Comparison of ENCODE assay signal across 9 mouse cellular contexts in the genomic region with DNA sequence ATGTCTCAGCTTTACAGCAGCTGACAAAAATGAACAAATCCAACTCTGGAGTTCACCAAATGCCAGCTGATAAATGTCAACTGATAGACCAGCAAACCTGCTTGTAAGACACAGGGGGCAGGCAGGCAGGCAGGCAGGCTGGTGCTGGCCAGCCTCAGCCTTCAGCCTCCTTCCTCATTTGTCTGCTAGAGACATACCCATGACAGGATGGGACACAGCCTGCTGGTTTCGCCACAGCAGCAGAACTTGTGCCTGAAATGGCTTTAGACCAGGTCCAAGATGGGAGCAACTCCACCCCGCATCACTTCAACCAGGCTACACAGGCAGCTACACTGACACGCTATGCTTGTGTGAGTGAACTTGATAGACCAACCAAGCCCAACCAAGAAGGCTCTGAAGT. TPM values are rescaled to one million over a fixed set of nuclear protein-coding genes. Genes with fewer than 3 reads are reported as not detected.
DNase-seq lines count a peak whose midpoint lies in the region; ATAC-seq and TF ChIP-seq lines count a peak whose summit lies in the region.
"Had no signal": no experiment of that assay in that cellular context is flagged by ENCODE, and none has a peak within 500 bp of the region (broad histone marks: within the 10 kb centered on the region; RNA-seq: fewer than 3 reads in every experiment).

No protein-coding gene starts in this region.

- H3K27ac ChIP-seq in forebrain, embryonic 11.5 days (ENCODE audit: low read depth, low read length), result peak overlapping the region; percentile 74
- peak overlapping the region; percentile 72 for H3K27ac ChIP-seq in hindbrain, postnatal 0 days
- H3K27ac ChIP-seq in neural tube, embryonic 12.5 days, result peak overlapping the region; percentile 27; the same call in 1 of the 2 replicates

- ATAC-seq in forebrain, embryonic 11.5 days (replicated peaks; ENCODE audit: low FRiP score), result 0 out of 2 replicates have a peak, but pooled peaks have one; percentile 18
- ATAC-seq in hindbrain, postnatal 0 days, result no peak
- ATAC-seq in neural tube, embryonic 12.5 days (ENCODE audit: low FRiP score, low read depth), result no peak

- no peaks in the 10 kb centered on the region for H3K27me3 ChIP-seq in forebrain, embryonic 11.5 days (ENCODE audit: control insufficient read depth, insufficient read depth, low read length)
- H3K27me3 ChIP-seq in hindbrain, postnatal 0 days (ENCODE audit: insufficient read depth, low read length), result no peaks in the 10 kb centered on the region
- no peaks in the 10 kb centered on the region for H3K27me3 ChIP-seq in neural tube, embryonic 12.5 days (replicated peaks)

- no peak overlapping the region for H3K9ac ChIP-seq in forebrain, embryonic 11.5 days (ENCODE audit: low read length)
- H3K9ac ChIP-seq in hindbrain, postnatal 0 days (replicated peaks; ENCODE audit: low read length), result no peak overlapping the region
- no peak overlapping the region for H3K9ac ChIP-seq in neural tube, embryonic 12.5 days

- TF ChIP-seq CTCF in hindbrain, postnatal 0 days (IDR thresholded peaks at IDR 0.05; ENCODE audit: low read depth), result no peak

- WGBS in forebrain, embryonic 11.5 days, result 80% methylated on average over 3 of the region's 3 CpGs
- 80% methylated on average over 3 of the region's 3 CpGs for WGBS in hindbrain, postnatal 0 days
- WGBS in neural tube, embryonic 12.5 days, result 90% methylated on average over 3 of the region's 3 CpGs

- H3K4me3 ChIP-seq in forebrain, embryonic 11.5 days (ENCODE audit: low read depth, low read length), result no peak overlapping the region
- H3K4me3 ChIP-seq in hindbrain, postnatal 0 days (ENCODE audit: low read length), result no peak overlapping the region
- no peak overlapping the region for H3K4me3 ChIP-seq in neural tube, embryonic 12.5 days

- no peaks in the 10 kb centered on the region for H3K36me3 ChIP-seq in forebrain, embryonic 11.5 days (ENCODE audit: control insufficient read depth, insufficient read depth, low read length)
- no peaks in the 10 kb centered on the region for H3K36me3 ChIP-seq in hindbrain, postnatal 0 days (ENCODE audit: insufficient read depth, low read length)
- H3K36me3 ChIP-seq in neural tube, embryonic 12.5 days, result peaks cover 9% of the 10 kb centered on the region

- H3K9me3 ChIP-seq in forebrain, embryonic 11.5 days (ENCODE audit: control insufficient read depth, low read length), result no peaks in the 10 kb centered on the region
- H3K9me3 ChIP-seq in hindbrain, postnatal 0 days (ENCODE audit: low read length), result no peaks in the 10 kb centered on the region
- H3K9me3 ChIP-seq in neural tube, embryonic 12.5 days, result no peaks in the 10 kb centered on the region

- no peak overlapping the region for H3K4me2 ChIP-seq in forebrain, embryonic 11.5 days (ENCODE audit: low read depth, low read length, severe bottlenecking)
- no peak overlapping the region for H3K4me2 ChIP-seq in hindbrain, postnatal 0 days (ENCODE audit: low read depth, low read length)
- 0 out of 2 replicates have a peak overlapping the region, but pooled peaks have one; percentile 20 for H3K4me2 ChIP-seq in neural tube, embryonic 12.5 days (replicated peaks)

- DNase-seq in layer of hippocampus, adult 9-11 months, result peak; percentile 72
- DNase-seq in layer of hippocampus, postnatal 25 days (ENCODE audit: extremely low spot score in 1 of 2, low spot score in 1 of 2), result no peak
- DNase-seq in forebrain, embryonic 11.5 days (ENCODE audit: low spot score), result no peak
- DNase-seq in hindbrain, postnatal 0 days (ENCODE audit: low spot score), result no peak
- DNase-seq in spleen, adult 18-20 months, result no peak
- DNase-seq in gastrocnemius, adult 8-10 months (ENCODE audit: low spot score in 2 of 2), result no peak
- no peak for DNase-seq in gastrocnemius, postnatal 10 days
- DNase-seq: kidney, adult 18-20 months had no signal

- H3K4me1 ChIP-seq in forebrain, embryonic 11.5 days (replicated peaks; ENCODE audit: control insufficient read depth, insufficient read depth, low read length), result peaks cover 18% of the 10 kb centered on the region
- H3K4me1 ChIP-seq in hindbrain, postnatal 0 days (ENCODE audit: insufficient read depth, low read length), result peaks cover 14% of the 10 kb centered on the region
- H3K4me1 ChIP-seq in neural tube, embryonic 12.5 days, result peaks cover 36% of the 10 kb centered on the region

RNA-seq across cellular contexts. Expression of a gene that starts 46.2 kb away (rescaled TPM):
- 10 to 100 TPM; 35.6 to 39.5 TPM for total RNA-seq in layer of hippocampus, postnatal 25 days (2021)
- polyA plus RNA-seq in forebrain, embryonic 11.5 days (2014; fragmentation: Nextera tagmentation; extraction: Ambion mirVana), result 2.7 and 4.5 TPM in 2 replicates
- total RNA-seq in hindbrain, postnatal 0 days (2014; rRNA removed), result 49.6 and 51.3 TPM in 2 replicates
- polyA plus RNA-seq in hindbrain, postnatal 0 days (2015; fragmentation: Nextera tagmentation; extraction: Ambion mirVana), result 41.7 and 47.5 TPM in 2 replicates
- polyA plus RNA-seq in neural tube, embryonic 12.5 days (2016; fragmentation: Nextera tagmentation; extraction: Ambion mirVana), result 16.6 and 21.0 TPM in 2 replicates
- total RNA-seq in gastrocnemius, adult 8-10 months (2022), result not detected
- total RNA-seq in gastrocnemius, postnatal 10 days (2021), result not detected

Comparison
In these comparisons a context has a peak if more than half of its experiments do, and no peak if none do; other contexts are left out.
1. RNA of a gene that starts 46.2 kb away (total RNA-seq): 49.6 to 51.3 TPM in hindbrain, postnatal 0 days and 35.6 to 39.5 TPM in layer of hippocampus, postnatal 25 days; not detected in gastrocnemius, postnatal 10 days and not detected in gastrocnemius, adult 8-10 months; every median in the first group is over 10 times any median in the second.
2. Peak in every context shown above with its lines, with median percentiles within 50 percentile points of each other: H3K27ac ChIP-seq.